Mouse (Mus musculus) cerebellum, adult 11 months (tissue): ENCODE measurements around the gene Armc12.
A peak's percentile ranks its signal among the peaks of the same experiment; 100 is the strongest.
"Not testable (repeated sequence)": the region's sequence is repeated elsewhere in the genome, so short reads cannot be mapped to it uniquely, and the experiment has no call there.

ENCODE experiments used
- DNase-seq: peaks from one replicate; pipeline ENCODE4 v3.0.0; 2022

Armc12 gene

DNA sequence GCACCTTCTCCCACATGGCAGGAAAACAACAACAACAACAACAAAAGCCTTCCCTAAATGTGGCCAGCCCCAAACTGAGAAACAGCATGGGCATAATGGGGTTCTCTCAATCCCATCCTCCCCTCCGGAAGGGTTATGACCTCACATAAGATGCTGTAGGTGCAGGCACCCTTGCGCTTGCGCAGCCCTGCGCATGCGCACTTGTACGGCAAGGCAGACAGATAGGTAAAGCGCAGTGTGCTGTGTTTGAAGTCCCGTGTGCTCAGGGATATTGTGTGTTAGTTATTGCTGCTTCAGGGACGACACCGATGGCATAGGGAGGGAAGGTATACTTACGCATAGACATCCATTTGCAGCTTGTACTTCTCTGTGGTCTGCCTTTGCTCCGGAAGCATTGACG is 2.7 kb downstream of the Armc12 start:
- no peak for DNase-seq

DNA sequence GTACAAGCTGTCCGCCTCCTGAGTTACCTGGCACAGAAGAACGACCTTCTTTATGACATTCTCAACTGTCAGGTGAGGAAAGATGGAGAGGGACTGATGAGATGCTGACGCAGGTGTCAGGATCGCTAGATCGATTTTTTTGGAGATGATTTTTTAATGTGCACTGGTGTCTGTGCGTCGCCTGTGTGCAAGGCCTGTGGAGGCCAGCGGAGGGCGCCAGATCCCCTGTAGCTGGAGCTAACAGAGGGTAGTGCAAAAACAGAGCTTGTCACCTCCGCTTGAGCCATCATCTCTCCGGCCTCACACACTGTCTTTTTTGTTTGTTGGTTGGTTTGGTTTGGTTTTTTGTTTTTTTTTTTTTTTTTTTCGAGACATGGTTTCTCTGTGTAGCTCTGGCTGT is 7.3 kb downstream of the Armc12 start:
- no peak for DNase-seq

DNA sequence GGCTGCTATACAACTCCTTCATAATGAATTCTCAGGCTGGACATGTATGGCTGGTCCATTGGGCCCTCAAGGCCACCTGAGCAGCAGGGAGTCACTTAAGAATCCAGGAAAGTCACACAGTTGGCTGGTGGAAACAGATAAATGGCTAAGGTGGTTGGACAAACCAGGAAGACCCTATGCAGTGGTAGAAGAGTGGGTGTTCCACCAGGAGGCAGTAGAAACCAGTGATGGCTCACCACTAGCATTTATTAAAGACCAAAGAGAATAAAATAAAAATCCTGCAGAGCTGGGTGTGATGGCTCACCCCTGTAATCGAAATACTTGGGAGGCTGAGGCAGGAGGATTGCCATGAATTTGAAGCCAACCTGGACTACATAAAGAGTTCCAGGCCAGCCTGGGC is 16.3 kb downstream of the Armc12 start:
- no peak for DNase-seq

DNA sequence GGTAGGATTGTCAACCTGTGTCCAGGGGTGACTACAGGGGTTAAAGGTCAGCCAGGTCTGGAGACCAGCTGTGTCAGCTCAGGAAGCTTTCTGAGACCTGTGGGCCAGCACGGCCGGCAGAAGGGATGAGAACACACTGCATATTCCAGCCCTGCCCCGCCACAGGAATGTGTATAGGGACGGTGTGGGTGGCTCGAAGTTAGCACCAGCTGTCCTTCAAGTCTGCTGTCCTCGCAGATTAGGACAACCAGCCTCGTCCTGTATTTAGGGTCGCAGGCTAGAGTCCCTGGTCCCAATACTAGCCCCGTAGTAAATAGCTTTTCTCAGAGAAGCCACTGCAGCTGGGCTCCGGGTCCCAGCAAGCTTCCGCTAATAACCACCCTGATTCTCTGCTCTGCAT is 17.9 kb downstream of the Armc12 start:
- DNase-seq: no peak

DNA sequence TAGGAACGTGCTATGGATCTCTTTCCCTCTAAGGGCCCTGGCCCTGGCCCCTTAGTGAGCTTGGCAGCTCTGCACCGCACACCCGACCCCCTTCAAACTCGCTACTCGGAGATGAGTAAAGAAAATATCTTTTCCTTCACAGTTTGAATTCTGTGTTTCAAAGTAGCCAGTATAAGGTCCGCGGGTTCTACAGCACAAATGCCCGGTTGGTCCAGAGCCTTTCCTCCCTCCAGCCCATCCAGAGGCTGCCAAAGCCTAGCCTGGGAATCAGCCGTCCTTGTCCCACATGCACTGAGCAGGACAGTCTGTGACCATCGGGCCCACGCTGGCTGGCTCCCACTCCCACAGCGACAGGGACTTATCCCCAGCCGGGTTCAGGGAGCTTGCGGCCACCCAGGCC is 18.5 kb downstream of the Armc12 start, which contains the start of gene Clpsl2:
Clpsl2 (plus strand) TSS at position 301 of the 400 bp plus-strand sequence.
- no peak for DNase-seq

DNA sequence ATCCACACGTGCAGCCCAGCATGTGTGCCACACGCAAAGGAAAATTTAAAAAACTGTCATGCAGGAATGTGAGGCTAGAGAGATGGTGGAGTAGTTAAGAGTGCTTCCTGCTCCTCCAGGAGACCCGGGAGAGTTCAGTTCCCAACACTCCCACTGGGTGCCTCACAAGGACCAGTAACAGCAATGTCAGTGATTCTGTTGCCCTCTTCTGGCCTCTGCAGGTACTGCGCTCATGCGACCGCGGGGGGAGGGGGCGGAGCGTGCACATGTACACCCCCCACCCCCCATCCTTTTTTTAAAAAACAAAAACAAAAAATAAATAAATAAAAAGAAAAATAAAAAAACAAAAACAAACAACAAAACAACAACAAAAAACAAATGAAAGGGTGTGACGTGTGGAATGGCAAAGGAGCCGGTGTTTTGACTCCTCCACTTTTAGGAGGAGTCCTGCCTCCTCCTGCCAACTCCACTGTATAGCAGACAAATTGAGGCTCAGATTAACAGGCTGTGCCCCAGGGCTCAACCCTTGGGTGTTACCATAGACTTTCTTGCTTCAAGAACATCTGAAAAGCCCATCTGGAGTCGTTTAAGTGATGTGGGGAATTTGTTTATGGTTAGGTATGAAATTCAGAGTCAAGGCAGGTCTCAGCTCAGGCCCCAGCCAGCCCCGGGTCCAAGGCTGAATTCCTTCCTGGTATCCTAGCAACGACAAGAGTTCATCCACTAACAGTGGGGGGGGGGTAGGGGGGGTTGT is 22.6 kb downstream of the Armc12 start:
- DNase-seq: peak; percentile 33

DNA sequence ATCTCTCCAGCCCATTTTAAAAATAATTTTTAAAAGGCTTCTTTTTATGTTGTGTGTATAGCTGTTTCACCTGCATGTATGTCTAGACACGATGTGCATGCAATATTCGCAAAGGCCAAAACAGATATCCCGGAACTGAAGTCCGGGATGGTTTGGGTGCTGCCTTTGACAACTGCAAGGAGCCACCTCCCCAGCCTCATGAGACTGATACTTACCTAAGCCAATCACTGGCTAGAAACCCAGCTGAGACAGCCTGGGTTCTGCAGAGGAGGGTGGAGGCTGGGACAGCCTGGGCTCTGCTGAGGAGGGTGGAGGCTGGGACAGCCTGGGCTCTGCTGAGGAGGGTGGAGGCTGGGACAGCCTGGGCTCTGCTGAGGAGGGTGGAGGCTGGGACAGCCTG is 23.4 kb downstream of the Armc12 start:
- not testable (repeated sequence) for DNase-seq

DNA sequence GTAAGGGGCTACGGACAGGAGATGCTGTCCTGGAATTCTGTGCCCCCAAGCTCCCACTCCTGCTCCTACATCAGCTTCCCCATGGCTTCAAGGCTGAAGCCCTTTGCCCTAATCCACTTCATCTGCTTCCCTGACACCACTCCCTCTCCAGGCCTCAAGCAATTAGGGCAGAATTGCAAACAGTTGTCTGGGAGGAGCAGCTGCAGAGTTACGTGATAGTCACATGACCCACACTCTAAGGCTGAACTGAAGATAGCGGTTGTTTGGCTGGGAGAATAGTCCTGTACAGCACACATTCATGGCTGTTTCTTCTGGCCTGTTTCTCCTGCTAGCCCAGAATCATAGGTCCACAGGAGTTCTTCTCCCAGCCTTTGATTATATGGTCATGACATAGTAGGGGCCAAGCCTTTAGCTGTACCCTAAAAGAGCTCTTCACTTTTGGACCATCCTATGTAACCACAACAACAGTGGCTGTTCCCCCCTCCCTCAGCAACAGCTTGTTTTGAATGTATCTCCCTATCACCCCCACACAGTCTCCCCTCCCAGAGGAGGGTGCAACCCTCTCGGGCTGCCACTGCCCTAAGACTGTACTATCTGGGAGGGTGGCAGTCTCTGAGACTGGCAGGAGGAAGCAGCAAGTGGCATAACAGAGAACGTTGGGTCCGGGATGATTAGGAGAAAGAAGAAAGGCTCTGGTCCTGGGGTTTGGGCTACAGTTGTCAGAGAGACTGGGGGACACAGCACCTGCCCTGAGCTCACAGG is 26.2 kb downstream of the Armc12 start:
- DNase-seq: no peak

DNA sequence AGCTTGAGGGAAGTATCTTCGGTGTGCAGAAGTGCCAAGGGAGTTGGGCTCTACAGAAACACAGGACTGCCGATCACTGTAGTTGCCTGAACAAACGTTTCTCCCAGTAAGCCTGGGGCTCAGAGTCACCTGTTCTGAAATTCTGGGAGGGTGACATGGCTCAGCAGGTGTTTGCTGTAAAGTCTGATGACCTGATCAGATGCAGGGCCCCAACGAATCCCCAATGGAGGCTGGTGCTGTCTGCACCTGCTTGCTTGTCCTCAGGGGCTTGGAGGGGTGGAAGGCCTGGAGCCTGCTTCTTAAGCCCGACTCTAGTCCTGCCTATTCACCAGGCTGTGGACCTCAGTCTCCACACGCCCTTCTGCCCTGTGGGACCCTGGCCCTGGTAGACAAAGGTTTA is 27.2 kb downstream of the Armc12 start:
- DNase-seq: no peak

DNA sequence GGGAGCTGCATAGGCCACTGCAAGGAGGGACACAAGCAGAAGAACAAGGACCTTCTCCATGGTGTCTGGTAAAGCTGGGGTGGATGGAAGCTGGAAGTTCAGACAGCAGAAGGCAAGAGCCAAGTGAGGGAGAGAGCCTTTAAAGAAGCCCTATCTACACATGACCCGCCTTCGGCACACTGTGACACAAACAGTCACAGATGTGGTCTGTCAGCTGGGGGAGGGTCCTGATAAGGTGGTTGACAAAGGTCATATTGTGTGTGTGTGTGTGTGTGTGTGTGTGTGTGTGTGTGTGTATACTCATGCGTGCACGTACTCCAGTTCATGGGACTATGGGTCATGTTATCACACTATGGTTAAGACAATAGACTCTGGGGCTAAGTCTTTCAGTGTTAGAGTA is 30.0 kb downstream of the Armc12 start, which contains the start of gene Clps:
Clps (minus strand) TSS at position 169 of the 400 bp plus-strand sequence.
- no peak for DNase-seq

DNA sequence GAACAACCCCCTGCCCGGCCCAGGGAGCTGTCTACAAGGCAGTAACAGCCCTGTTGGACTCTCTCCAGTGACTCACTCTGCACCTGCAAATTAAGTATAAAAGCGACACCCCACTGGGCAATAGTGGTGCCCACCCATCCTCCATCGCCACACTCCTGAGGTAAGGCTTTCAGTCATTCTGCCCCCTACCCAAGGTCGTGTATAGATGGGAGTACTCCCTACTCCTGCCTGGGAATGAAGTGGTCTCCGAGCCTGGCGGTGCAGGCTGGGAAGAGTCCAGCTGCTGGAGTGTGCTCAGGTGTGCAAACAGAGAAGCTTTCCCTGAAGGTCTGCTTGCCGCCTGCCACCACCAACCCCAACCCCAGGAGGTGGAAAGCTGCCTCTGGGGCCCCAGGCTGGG is 31.0 kb downstream of the Armc12 start:
- no peak for DNase-seq

DNA sequence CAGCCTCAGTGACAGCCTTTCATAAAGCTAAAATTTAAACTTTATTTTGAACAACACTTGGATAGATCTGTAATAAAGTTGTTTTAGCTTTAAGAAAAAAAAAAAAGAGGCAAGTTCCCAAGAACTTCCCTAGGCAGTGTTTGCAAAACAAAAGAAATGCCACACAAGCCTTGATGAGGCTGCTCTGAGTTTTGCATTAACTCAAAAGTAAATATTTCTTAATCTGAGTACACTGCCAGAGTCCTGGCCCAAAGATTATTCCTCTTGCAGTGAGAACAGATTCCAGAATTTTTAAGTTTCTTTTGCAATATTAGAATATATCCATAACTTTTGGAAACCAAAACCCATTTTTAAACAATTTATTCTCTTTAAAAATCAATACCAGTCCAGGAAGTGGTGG is 34.6 kb downstream of the Armc12 start:
- DNase-seq: no peak

DNA sequence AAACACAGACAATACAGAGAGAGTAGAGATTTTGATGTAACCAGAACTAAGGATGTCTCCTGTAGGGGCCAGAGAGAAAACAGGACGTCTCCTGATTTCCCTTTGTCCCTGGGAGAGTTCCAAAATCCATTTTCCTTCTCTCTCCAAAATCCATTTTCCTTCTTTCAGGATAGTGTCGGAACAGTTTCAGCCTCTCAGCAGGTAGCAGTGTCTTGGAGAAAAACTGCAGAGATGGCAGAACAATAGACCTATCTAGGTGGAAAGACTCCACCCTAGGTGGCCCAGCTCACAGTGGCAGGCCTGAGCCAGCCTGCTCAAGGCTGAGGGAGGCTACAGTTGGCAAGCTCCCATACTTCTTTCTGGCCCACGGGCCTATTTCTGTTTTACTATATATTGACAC is 36.9 kb downstream of the Armc12 start:
- no peak for DNase-seq

DNA sequence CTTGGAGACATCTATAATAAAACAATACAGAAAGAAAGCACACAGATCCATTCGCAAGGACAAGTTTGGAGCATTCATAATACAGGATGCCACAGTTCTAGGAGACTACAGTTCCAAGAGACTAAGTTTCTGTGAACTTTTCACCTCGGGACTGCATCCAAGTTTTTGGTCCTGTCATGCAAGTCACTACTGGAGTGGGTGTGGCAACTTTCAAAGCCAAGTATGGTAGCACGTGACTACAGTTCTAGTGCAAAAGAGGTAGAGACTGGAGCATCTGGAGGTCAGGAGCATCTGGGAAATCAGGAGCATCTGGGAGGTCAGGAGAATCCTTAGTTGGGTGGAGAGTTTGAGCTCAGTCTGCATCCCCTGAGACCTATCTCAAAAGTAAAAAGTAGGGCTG is 41.3 kb downstream of the Armc12 start:
- DNase-seq: no peak

DNA sequence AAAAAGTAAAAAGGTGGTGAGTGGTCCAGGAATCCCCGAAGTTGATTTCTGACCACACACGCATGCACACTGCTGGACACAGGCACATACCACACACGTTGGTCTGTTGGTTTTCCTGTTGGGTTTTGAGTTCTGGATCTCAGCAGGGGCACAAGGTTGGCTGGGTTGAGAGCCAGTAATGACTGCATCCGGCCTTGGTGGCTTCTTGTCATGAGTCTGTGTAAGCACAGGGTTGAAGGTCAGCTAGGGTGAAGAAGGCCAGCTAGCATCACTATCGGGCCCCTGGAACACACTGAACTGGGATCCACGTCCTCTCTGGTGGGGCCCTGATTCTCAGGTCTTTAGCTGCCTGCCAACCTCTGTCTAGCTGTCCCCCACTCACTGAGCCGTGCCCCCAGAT is 41.9 kb downstream of the Armc12 start:
- DNase-seq: no peak

DNA sequence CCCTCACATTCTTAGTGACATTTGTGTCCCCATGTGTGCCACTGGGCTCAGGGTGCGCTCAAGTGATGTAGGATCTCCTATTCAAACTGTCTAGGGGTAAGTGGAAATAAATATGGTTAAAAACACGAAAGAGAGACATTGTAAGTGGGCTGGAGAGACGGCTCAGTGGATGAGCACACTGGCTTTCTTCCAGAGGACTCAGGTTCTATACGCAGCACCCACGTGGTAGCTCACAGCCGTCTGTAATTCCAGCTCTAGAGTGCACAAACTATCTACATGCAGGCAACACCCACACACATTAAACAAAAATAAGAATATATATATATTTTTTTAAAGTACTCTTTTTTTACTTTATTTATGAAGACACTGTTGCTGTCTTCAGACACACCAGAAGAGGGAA is 42.3 kb downstream of the Armc12 start:
- no peak for DNase-seq

DNA sequence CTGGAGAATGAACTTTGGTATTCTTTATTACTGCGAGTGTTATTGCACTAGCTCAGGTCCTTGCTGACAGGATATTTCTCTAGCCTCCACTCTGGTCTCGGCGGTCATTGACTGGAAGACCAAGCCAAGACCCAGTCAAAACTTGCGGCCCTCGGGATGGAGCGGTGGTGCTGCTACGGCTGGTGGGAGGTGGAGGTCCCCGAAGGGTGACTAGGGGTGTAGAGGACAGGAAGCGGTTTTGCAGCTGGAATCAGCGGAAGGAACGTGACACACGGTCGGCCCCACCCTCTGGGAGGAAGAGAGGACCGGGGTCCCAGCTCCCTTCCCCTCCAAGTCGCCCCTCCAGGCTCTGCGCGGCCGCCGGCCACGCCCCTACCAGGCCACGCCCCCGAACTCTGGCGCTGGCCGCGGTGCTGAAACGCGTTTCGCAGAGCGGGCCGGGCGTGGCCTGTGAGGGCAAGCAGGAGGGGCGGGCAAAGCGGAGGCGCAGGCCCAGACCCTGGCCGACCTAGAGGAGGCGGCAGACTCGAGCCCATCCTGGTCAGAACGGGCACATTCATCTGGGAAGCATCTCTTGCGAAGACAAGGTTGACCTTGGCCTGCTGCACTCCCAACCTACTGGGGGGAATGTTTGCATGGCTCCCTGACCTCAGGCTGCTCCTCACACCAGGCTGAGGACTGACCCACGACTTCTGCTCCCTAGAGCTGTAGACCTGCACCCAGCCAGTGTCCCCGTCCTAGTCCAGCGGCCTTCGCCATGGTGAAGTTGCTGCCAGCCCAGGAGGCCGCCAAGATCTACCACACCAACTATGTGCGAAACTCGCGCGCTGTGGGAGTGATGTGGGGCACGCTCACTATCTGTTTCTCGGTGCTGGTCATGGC is 44.9 kb downstream of the Armc12 start, which contains the start of gene Lhfpl5:
Lhfpl5 (plus strand) TSS at position 398 of the 882 bp plus-strand sequence.
- peak; percentile 15 for DNase-seq

DNA sequence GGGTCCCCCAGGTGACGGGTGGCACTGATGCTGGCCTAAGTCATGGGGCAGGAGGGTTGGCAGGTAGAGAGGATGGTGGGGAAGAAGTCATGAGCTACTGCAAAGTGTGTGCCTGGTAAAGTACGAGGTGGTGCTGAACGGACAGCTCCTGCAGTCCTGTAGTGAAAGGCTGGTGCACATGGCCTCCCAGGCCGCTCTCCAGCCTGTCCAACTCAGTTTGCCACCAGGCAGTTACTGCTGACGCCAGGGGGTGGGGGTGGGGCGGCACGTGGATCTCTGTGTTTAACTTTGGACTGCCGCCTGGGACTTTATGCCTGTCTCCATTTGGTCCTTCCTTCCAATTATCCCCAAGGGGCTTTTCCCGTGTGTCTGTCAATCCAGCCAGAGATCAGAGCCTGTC is 49.8 kb downstream of the Armc12 start:
- no peak for DNase-seq

DNA sequence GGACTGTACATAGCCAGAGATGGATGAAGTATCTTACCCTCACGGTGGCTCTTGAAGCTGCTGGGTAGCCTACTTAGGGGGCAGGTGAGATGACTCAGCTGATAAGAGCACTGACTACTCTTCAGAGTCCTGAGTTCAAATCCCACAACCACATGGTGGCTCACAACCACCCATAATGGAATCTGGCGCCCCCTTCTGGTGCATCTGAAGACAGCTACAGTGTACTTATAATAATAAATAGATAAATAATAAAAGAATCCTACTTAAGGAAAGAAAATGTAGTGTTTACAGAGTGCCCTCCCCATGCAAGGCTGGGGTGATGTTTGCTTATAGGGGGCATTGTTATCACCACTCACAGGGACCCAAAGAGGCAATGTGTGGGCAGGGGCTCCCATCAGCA is 50.5 kb downstream of the Armc12 start:
- no peak for DNase-seq

DNA sequence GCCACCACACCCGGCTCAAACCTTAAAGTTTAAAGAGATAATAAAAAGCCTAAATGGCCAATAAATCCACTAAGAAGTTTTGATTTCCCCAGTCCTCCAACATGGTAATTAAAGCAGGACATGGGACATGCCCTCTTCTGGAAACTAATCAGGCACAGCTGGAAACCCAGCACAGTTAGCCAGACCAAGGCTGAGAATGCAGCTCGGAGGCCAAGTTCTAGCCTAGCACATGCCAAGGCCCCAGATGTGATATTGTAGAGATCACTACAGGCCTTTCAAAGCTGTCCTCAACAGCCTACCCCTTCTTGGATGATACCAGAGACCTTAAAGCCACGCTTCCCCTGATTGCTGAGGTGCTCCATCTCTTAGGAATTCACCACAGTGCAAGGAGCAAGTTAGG is 55.9 kb downstream of the Armc12 start:
- no peak for DNase-seq

DNA sequence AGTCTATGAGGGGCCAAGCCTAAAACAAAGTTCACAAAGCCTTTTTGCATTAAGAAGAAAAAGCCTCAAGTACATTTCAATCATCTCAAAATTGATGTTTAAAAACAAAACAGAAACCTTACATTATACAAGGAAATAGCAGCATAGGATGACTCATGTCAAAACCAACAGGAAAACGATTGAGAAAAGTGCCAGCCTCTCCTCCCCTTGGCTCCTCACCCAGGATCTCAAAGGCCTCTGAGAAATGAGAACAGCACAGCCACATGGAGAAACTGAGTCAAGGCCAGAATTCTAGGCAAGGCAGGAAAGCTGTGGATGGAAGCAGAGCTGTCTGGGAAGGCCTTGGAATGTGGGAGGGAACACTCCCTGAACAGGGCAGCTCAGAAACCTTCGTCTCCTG is 58.0 kb downstream of the Armc12 start:
- no peak for DNase-seq
